Mouse (Mus musculus) kidney, adult 18-20 months (tissue): ENCODE measurements at regions not wholly inside any gene's neighbourhood (a gene's known extent, or its start where the extent isn't known, plus 50 kb on each side); places are given as distances from the start of the nearest gene placed in this dataset.
A peak's percentile ranks its signal among the peaks of the same experiment; 100 is the strongest.
"Not testable (repeated sequence)": the region's sequence is repeated elsewhere in the genome, so short reads cannot be mapped to it uniquely, and the experiment has no call there.

Source experiments
- DNase-seq: peaks from one replicate; pipeline ENCODE4 v3.0.0; 2021

DNA sequence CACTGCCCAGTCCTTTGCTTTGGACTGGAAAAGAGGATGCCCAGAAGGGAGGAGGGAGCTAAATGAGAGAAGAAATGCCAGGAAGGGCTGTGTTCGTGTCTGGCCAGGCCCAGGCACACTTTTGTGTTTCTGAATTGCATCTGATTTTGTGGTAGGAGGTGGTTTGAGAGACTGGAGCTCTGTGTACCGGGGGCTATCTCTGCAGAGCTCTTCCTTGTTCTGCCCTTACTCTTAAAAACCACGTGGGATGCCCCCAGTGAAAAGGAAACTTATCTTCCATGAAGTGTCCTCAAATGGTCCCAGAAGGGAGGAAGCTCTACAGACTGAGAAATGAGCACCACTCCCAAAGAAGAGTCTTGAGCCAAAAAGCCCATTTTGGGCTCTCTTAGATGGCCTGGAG is 106.0 kb upstream of the Gmds start:
- no peak for DNase-seq

DNA sequence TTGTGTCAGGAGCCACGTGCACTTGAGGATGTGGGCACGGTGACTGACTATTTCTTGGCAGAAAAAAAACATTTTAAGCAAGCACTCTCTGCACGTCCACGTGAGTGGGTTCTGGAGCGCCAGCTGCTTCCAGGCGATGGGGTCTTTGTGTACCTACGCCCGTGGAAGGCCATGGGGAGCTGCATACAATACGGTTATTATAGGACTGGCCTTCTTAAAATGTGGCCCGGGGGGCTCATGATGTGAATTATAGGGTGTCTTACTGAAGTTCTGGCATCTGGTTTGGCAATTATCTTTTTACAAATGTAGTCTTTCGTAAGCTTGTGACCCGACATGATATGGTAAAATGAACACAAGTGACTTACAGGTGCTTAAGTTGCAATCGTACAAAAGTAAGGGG is 103.5 kb upstream of the Gmds start:
- DNase-seq: no peak

DNA sequence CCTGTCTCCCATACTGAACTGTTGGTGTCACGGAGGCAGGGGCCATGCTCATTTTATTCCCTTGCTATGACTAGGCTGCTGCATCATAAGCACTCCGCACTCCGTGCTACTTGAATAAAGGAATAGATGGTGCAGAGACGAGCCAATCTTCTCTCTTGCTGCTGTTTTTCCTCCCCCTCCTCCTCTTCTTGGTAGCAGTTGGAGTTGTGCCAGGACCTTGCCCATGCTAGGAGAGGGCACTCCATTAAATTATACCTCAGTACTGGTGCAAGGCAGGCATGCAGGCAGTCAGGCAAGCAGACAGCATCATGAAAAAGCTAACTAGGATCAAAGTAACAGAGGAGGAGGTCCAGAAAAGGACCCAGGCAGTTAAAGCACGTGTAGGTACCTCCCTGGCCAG is 96.6 kb upstream of the Gmds start:
- DNase-seq: no peak

DNA sequence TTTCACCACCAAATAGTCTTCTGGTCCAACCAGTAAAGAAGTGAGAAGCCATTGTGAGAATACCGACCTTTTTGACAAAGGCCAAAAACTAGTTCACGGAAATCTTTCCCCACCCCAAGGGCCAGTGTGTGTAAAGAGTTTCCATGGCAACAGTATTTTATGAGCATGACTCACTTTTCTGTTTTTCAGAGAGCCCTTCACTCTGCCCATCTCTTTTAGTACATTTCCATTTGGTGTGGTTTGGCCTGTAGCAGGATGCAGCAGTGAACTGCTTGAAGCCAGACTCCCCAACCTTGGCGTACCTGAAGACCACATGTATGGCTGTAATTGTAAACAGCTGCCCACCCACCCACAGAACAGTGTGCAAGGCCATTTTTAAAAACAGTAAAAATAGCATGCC is 89.9 kb upstream of the Gmds start:
- DNase-seq: no peak

DNA sequence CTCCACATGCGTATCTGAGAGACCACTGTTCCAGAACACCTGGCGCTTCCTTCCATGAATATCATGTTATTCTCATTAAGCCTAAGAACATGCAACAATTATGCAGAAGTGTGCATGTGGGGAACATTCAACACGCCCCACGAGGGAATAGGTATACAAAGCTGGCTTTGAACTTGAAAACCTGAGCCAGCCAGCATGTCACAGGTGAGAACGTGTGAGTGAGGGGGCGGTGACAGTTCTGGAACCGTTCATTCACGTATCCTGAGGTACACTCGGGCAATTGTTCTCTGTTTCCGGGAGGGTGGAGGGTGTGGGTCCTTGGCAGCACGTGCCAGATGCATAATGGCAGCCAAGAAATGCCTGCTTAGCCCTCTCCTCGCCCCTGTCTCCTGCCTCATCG is 88.4 kb upstream of the Gmds start:
- DNase-seq: no peak

DNA sequence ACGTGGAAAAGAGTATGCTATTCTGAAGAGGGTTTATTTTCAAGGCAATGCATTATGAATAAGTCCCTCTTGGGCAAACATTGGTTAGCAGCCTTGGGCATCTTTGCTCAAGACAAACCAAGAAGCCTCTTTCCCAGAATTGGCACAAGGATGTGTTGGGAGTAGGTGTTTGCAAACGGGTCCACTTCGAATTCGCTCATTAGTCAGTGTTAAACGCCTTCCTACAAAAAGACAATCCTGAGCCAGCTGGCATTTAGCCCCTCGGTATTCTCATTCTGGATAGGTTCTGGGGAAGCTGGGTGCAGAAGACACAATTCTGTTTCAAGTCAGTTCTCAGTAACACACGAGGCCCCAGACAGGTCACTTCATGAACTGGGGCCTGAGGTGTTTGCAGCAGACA is 87.7 kb upstream of the Gmds start:
- DNase-seq: no peak

DNA sequence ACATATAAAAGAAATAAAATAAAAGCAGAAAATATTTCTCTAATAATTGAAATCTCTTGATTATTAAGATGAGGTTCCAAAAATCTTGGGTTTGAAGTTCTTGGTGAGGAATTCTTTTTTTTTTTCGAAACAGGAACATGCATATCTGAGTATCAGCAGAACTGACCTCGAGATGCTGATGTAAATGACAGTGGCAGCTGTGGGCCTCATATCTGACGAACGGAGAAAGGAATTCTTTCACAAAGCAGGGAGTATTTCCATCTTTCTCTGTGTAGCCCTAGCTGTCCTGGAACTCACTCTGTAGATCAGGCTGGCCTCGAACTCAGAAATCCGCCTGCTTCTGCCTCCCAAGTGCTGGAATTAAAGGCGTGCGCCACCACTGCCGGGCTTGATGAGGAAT is 86.0 kb upstream of the Gmds start:
- DNase-seq: not testable (repeated sequence)

DNA sequence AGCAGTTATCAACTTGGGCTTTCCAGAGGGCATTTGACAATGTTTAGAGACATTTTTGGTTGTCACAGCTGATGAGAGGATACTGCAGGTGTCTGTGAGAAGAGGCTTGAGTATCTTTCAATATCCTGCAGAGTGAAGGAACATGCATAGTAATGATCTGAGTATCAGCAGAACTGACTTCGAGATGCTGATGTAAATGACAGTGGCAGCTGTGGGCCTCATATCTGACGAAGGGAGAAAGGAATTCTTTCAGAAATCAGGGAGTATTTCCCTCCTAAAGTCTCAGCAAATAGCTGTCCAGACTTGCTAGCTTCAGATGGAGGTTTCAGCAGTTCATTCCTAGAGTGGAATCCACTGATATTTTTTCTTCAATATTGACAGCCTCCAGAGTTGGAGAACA is 83.9 kb upstream of the Gmds start:
- DNase-seq: no peak

DNA sequence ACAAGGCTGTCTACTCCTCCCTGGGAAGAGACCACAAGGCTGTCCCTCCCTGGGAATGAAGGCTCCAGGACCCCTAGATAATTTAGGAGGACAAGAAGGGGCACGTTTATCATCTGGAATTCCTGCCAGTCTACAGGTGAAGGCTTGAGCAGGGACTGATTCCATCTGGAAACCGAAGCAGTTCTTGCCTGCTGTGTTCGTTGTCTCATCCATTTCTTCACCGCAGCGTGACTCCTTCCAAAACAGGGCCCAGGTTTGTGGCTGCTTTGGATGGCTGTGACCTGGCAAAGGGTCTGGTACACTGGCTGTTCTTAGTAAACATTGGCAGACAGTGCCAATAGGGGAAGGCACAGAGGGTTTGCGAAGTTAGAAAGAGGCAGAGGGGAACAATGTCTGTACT is 80.8 kb upstream of the Gmds start:
- no peak for DNase-seq

DNA sequence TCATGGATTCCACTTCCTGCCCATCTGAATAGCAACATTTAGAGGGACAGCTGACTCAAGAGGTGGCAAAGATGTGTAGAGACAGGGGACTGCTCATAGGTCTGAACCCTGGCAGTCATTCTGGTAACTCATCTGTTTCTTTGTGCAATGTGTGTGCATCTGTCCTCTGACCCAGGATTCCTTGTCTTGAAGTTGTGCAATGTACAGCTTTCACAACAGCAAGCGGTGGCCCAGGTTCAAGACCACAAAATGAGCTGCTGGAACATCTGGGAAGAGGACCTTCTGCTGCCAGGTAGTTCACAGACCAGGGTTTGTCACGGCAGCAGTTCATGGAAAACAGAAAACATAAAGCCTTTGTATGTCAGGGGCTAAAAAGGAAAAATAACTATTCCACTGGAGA is 80.1 kb upstream of the Gmds start:
- DNase-seq: no peak

DNA sequence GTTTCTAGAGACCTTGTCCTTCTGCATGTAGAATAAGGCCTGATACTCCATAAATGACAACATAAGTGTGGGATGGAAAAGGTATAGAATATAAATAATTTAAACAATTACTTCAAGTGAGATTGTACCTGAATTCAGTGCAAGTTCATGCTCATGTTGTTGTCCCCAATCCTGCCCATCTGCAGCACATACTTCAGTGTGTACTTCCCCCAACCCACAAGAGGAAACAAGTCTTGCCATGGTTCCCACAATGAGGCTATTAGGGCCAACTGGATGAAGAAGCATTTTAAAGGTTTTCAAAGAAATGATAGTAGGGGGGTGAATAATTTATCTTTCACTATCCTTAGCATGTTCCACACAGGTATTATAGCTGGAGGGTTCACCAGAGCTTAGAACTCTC is 79.4 kb upstream of the Gmds start:
- no peak for DNase-seq

DNA sequence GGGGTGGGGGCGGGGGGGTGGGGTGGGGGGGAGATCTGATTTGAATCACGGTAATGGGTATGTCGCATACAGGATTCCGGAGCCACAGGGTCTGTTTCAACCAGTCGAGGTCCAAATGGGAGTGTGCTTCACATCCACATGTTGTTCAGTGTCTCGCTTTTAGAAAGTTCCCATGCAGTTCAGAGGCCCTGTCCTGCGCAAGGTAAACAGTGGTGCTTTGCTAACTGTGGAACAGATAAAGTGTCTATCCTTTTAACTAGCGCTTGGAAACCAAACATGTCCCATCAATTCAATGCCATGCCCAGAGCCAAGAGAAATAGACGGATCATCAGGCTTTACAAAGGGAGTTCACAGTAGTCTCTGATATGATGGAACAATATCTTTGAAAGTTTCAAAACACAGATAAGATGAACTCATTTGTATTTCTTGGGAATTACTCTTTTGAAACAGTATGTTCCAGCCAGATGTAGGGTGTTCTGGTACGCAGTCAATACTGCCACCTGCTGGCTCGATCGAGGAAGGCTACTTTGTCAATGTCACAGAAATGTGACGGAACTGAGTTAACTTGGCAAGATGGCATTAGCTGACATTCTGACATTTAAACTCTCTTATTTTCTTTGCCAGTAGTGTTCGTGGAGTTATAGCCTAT is 72.9 kb upstream of the Gmds start:
- peak; percentile 71 for DNase-seq

DNA sequence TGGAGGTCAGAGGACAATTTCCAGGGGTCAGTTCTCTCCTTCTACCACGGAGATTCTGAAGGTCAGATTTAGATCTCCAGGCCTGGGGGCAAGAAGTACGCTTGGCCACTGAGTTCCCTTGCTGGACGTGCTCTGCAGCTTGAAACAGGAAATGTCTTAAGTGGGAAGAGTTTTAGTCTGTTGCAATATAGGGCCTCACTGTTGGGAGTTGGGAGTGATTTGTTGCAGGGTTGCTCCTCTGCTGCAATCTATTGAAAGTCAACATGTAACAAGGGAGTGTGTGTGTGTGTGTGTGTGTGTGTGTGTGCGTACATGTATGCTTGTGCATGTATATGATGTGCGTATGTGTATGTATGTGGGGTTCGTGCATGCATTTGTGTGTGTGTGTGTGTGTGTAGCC is 71.5 kb upstream of the Gmds start:
- DNase-seq: no peak

DNA sequence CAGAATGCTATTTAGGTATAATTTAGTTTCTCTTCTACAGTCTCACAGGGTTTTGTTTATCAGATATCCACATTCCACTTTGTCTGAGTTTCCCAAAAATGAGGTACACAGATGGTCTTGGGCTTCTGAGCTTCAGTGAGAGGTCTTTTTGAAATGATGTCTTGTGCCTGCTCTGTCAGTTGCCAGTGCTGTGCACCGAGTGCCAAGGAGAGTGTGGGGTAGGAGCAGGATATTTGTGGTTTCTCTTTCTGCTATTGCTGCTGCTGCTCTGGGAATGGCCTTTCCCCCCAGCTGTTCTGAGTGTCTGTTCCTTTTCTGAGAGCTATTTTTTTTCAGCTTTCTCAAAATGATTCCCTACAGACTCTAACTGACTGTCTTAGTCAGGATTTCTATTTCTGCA is 60.1 kb upstream of the Gmds start:
- DNase-seq: no peak
